Mouse (Mus musculus) embryonic facial prominence, embryonic 10.5 days (tissue): Measurements from ENCODE around the gene Spag7. TPM values are rescaled to one million over a fixed set of nuclear protein-coding genes. Genes with fewer than 3 reads are reported as not detected.

Experiments used
- DNase-seq: peaks from one replicate; pipeline ENCODE4 v3.0.0-alpha.2; 2017; ENCODE audit warnings: low spot score
- H3K27ac ChIP-seq: fragments of 300-500 bp; sonication (generic); replicated peaks from 2 replicates; pipeline ENCODE4 v1.5.1; 2016; ENCODE audit warnings: mild to moderate bottlenecking
- H3K27me3 ChIP-seq: fragments of 300-500 bp; sonication (generic); replicated peaks from 2 replicates; pipeline ENCODE4 v1.6.1; 2016; ENCODE audit warnings: low read depth, mild to moderate bottlenecking; ENCODE audit not compliant: poor library complexity, severe bottlenecking
- H3K36me3 ChIP-seq: fragments of 300-500 bp; sonication (generic); replicated peaks from 2 replicates; pipeline ENCODE4 v1.6.1; 2016; ENCODE audit warnings: mild to moderate bottlenecking, moderate library complexity
- H3K4me1 ChIP-seq: fragments of 300-500 bp; sonication (generic); 2 replicates; pipeline ENCODE4 v1.6.1; 2016
- H3K4me3 ChIP-seq: fragments of 300-500 bp; sonication (generic); 2 replicates; pipeline ENCODE4 v1.5.1; 2016; ENCODE audit warnings: mild to moderate bottlenecking, moderate library complexity
- H3K9me3 ChIP-seq: fragments of 300-500 bp; sonication (generic); 2 replicates; pipeline ENCODE4 v1.6.1; 2016; ENCODE audit warnings: mild to moderate bottlenecking
- WGBS: fragments of 180-500 bp; shearing (Covaris S2); methylation state at CpG from one replicate; pipeline ENCODE4 v1.1.7; 2016; 5-methylcytosine and 5-hydroxymethylcytosine counted together
- polyA plus RNA-seq: library from polyadenylated mRNA; unstranded; fragments of >200 nt; fragmentation: Nextera tagmentation; extraction: Ambion mirVana; gene quantifications from 2 replicates; pipeline ENCODE4 v1.2.1, GENCODE M21; 2016

Spag7 gene
- polyA plus RNA-seq, 1 experiment from 2014 or later: 181 TPM

DNA sequence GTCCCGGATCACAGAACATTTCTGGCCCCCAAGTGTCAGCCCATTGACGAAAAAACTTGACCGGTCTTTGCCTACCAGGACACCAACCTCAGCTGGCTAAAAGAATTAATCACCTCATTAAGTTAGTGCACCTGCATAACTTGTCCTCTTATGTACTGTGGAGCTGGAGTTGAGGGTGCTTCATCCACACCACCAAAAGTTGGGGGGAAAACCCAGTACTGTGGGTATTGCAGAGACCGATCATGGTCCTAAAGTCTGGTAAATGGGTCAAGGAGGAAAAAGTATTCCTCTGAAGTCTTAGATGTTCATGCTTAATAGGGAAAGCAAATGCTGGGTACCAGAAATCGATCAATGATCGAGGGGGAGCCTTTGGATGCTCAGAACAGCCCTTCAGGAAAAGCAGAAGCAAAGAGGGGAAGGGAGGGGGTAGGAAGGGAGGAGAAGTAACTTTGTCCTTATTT is 16.3 kb downstream of the Spag7 start:
- H3K9me3 ChIP-seq: no peaks in the 10 kb centered on the region
- H3K27me3 ChIP-seq: no peaks in the 10 kb centered on the region
- peak overlapping the region; percentile 99 for H3K27ac ChIP-seq
- no peak for DNase-seq
- peaks cover 51% of the 10 kb centered on the region for H3K36me3 ChIP-seq
- peak overlapping the region; percentile 100 for H3K4me3 ChIP-seq
- peaks cover 79% of the 10 kb centered on the region for H3K4me1 ChIP-seq
- 58% methylated on average over 6 of the region's 6 CpGs for WGBS

- no peaks in the 10 kb centered on the region for H3K9me3 ChIP-seq
- DNase-seq: peak; percentile 75
- H3K27me3 ChIP-seq: no peaks in the 10 kb centered on the region
- peak overlapping the region; percentile 100 for H3K4me3 ChIP-seq
- H3K27ac ChIP-seq: peak overlapping the region; percentile 99
- peaks cover 51% of the 10 kb centered on the region for H3K36me3 ChIP-seq
- peaks cover 76% of the 10 kb centered on the region for H3K4me1 ChIP-seq
- 53% methylated on average over 12 of the region's 12 CpGs for WGBS
These were observed 17.0 kb downstream of the Spag7 start for GRCm38 (mm10) chr11:70652029-70652883.

DNA sequence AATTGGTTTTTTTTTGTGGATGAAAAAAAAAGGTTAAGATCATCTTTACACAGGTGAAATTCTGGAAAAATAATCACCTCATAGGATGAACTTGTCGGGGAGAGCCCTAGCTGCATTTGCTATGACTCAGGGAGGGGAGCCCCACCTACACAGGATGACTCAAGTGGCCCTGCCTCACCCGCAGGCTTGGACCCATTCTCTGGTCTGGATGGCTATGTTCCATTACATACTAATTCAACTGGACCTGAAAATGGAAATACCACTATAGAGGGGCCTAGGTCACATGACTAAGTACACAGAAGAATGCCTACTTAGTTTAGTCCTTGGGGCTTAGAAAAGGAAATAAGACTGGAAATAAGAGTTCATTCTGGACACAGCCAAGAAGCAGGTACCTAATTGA is 17.8 kb downstream of the Spag7 start:
- peaks cover 51% of the 10 kb centered on the region for H3K36me3 ChIP-seq
- DNase-seq: no peak
- H3K9me3 ChIP-seq: no peaks in the 10 kb centered on the region
- 83% methylated on average over 2 of the region's 2 CpGs for WGBS
- no peaks in the 10 kb centered on the region for H3K27me3 ChIP-seq
- H3K27ac ChIP-seq: no peak overlapping the region
- peak overlapping the region; percentile 100 for H3K4me3 ChIP-seq
- H3K4me1 ChIP-seq: peaks cover 71% of the 10 kb centered on the region

GRCm38 (mm10) chr11:70650322-70651175 is 18.7 kb downstream of the Spag7 start:
- H3K36me3 ChIP-seq: peaks cover 55% of the 10 kb centered on the region

GRCm38 (mm10) chr11:70649185-70649734 is 20.0 kb downstream of the Spag7 start:
- Histone ChIP-seq H3K36me3 (peaks cover 68% of the 10 kb centered on the region), H3K27ac (no peak overlapping the region), H3K4me3 (peak overlapping the region; percentile 84), H3K9me3 (no peaks in the 10 kb centered on the region), H3K27me3 (no peaks in the 10 kb centered on the region), H3K4me1 (peaks cover 69% of the 10 kb centered on the region)
- DNase-seq: no peak
- 83% methylated on average over 8 of the region's 8 CpGs for WGBS

More at GRCm38 (mm10) chr11:70650322-70651175, 18.7 kb downstream of the Spag7 start:
- peaks cover 71% of the 10 kb centered on the region for H3K4me1 ChIP-seq
- no peak overlapping the region for H3K27ac ChIP-seq
- 87% methylated on average over 12 of the region's 12 CpGs for WGBS
- no peaks in the 10 kb centered on the region for H3K9me3 ChIP-seq
- DNase-seq: no peak
- H3K27me3 ChIP-seq: no peaks in the 10 kb centered on the region
- peak overlapping the region; percentile 100 for H3K4me3 ChIP-seq

DNA sequence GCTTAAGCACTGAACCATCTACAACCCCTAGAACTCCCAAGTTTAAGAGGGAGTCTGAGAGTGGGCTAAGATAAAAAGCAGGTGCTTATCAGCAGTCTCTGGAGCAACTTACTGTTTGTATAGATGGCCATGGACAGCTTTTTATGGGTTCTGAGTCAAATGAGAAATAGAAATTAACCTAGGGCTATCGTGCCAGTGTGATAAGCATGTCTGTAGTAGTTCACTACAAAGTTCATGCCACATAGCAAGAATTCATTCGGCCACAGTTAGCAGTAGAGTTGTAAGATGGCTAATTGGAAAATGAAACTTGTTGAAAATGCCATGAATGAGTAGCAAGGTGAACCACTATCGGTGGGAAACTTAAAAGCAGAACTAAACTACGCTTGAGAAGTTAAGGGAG is 20.7 kb downstream of the Spag7 start:
- 85% methylated on average over 4 of the region's 4 CpGs for WGBS
- Histone ChIP-seq H3K36me3 (peaks cover 74% of the 10 kb centered on the region), H3K27me3 (no peaks in the 10 kb centered on the region), H3K4me3 (peak overlapping the region; percentile 84), H3K4me1 (peaks cover 69% of the 10 kb centered on the region), H3K9me3 (no peaks in the 10 kb centered on the region), H3K27ac (peak overlapping the region; percentile 93; the same call in 1 of the 2 replicates)
- no peak for DNase-seq

DNA sequence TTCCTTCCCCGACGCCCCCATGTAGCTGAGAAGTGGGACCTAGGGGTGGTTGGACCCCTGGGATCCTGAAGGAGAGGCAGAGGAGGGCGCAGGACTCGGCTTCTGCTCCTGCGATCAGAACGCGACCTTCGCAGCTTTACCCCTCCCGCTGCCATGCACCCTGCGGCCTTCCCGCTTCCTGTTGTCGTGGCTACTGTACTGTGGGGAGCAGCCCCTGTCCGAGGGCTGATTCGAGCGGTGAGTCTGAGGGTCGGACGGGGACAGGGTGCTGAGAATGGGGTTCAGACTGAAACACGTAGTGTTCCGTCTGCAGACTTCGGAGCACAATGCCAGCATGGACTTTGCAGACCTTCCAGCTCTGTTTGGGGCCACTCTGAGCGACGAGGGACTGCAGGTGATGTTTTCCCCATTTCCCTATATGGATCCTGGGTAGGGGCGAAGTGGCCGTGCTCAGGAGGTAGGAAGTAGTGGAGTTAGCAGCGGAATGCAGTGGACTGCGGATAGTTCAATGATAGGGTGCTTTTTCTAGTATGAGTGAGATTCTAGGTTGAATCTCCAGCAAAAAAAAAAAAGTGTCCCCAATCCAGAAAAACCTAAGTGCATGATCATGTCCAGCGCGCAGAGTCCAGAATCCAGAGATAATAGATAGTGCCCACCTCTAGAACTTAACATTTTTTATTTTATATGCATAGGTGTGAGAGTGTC is 21.3 kb downstream of the Spag7 start:
- peak overlapping the region; percentile 93 for H3K27ac ChIP-seq
- WGBS: 4% methylated on average over 28 of the region's 28 CpGs
- peak; percentile 48 for DNase-seq
- no peaks in the 10 kb centered on the region for H3K9me3 ChIP-seq
- H3K4me3 ChIP-seq: peak overlapping the region; percentile 84
- H3K4me1 ChIP-seq: peaks cover 66% of the 10 kb centered on the region
- peaks cover 76% of the 10 kb centered on the region for H3K36me3 ChIP-seq
- H3K27me3 ChIP-seq: no peaks in the 10 kb centered on the region

DNA sequence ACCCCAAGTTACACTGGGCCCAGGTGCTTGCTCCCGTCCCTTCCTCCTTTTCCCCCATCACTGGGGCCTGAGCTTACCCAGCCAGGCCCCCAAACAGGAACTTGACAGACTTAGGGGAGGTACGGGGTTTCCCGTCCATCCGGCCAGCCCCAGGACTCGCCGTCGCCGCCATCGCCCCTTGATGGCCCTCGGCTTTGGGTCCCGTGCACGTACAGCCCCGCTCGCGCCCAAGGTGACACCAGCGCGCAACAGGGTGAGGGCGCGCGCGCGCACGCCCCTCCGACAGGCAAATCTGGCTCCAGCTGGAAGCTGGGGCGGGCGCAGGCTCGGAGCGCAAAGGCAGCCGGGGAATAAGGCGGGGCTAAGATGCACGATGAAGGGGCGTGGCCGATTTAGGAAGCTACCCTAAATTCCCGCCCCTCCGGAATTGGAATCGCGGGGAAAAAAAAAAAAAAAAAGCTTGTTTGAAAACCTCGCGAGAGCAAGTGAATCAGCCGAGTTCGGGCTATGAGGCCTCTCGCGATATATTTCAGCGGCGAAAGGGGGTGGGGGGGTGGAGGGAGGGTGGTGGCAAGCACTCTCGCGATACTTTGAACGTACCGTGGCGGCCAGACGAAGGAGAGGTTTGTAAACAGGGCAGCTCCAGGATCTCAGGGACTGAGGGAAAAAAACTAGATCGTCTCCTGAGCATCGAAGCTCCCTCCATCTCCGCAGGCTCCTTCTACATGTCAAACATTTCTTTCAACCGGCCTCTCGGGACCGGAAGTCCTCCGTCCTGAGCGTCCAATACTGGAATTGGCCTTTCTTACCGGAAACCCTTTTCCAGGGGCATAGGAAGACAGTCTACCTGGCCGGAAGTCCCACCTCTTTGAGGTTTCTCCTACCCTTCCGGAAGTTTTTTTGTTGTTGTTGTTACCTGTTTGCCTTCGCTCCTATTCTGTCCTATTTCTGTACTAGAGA is 22.2 kb downstream of the Spag7 start, which contains the start of the genes Rnf167 and Slc25a11:
Gene Rnf167, plus strand, starts transcription at position 545 of the 960 bp plus-strand sequence.
Gene Slc25a11, minus strand, starts transcription at position 789 of the 960 bp plus-strand sequence.
- Histone ChIP-seq H3K9me3 (no peaks in the 10 kb centered on the region), H3K4me1 (peaks cover 57% of the 10 kb centered on the region), H3K27me3 (no peaks in the 10 kb centered on the region), H3K4me3 (peak within 1 kb of the TSS; percentile 84), H3K27ac (peak within 1 kb of the TSS; percentile 93), H3K36me3 (peaks cover 72% of the 10 kb centered on the region)
- peak; percentile 98 for DNase-seq
- under 1% methylated on average over 63 of the region's 63 CpGs for whole genome bisulfite sequencing

GRCm38 (mm10) chr11:70646259-70646555 is 23.0 kb downstream of the Spag7 start:
- peaks cover 65% of the 10 kb centered on the region for H3K36me3 ChIP-seq
- 29% methylated on average over 3 of the region's 3 CpGs for WGBS
- H3K4me1 ChIP-seq: peaks cover 51% of the 10 kb centered on the region
- H3K27ac ChIP-seq: peak overlapping the region; percentile 93
- no peaks in the 10 kb centered on the region for H3K9me3 ChIP-seq
- no peak for DNase-seq
- peak overlapping the region; percentile 84 for H3K4me3 ChIP-seq
- no peaks in the 10 kb centered on the region for H3K27me3 ChIP-seq

GRCm38 (mm10) chr11:70645461-70646258 is 23.6 kb downstream of the Spag7 start:
- Histone ChIP-seq H3K36me3 (peaks cover 59% of the 10 kb centered on the region), H3K27ac (peak overlapping the region; percentile 93), H3K9me3 (no peaks in the 10 kb centered on the region), H3K4me1 (peaks cover 46% of the 10 kb centered on the region), H3K27me3 (no peaks in the 10 kb centered on the region), H3K4me3 (peak overlapping the region; percentile 84)
- no peak for DNase-seq
- 89% methylated on average over 12 of the region's 12 CpGs for WGBS
